Mouse (Mus musculus): ENCODE results near the gene 4933430I17Rik. TPM values are rescaled to one million over a fixed set of nuclear protein-coding genes. Genes with fewer than 3 reads are reported as not detected.

4933430I17Rik gene
- polyA plus RNA-seq, 1 experiment from 2014 or later: 0.21 TPM

DNA sequence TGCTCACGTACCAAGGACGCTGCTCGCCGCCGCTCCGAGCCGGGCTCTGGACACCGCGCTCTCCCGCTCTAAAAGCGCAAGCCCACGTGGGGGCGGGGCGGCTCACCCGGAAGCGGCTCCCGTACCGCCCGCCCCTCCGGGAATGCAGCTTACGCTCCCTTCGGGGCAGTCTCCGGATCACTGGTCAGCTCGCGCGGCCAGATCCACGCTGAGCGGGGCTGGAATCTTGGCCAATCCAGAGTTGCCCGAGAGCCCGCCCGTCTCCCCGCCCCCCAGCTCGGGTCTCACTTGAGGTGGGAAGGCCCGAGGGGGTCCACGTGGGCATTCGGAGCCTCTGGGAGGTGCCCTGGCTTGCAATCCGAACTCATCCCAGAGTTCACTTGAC is 5.3 kb upstream of the 4933430I17Rik start, which contains the start of gene Alad:
Alad (minus strand) TSS at position 70 of the 385 bp plus-strand sequence.
- peak; percentile 65 for ATAC-seq
- Histone ChIP-seq H3K4me2 (peak within 1 kb of the TSS; percentile 89), H3K4me3 (peak within 1 kb of the TSS; percentile 74), H3K4me1 (peaks cover 84% of the 10 kb centered on the region), H3K36me3 (peaks cover 33% of the 10 kb centered on the region), H3K9ac (peak within 1 kb of the TSS; percentile 94), H3K9me3 (replicated peaks) (no peaks in the 10 kb centered on the region), H3K27ac (peak within 1 kb of the TSS; percentile 99), H3K27me3 (replicated peaks) (no peaks in the 10 kb centered on the region)
- under 1% methylated on average over 37 of the region's 37 CpGs for WGBS (ENCODE audit: insufficient replicate concordance)

DNA sequence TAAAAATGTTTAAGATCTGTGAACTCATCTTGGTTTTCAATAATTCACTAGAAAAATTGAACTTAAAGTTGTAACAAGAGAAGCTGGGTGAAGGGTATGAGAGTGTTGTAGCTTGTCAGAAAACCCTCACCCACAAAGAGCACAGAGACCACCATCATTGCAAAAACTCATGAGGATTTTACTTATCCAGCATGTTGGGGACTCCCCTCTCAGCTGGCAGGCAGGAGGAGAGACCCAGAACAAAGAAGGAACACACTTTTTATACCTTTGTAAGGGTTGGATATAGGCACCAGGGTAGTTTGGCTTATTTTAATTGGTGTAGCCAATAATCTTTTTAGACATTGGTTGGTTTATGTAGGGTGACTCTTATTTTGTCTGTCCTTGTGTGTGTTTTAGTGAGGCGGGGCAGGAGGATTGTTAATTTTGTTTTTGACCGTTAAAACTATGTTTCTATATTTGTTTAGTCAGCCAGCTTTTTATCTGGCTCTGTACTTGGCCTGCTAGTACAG is 4.2 kb upstream of the 4933430I17Rik start:
- ATAC-seq: no peak
- H3K4me1 ChIP-seq: peaks cover 78% of the 10 kb centered on the region

DNA sequence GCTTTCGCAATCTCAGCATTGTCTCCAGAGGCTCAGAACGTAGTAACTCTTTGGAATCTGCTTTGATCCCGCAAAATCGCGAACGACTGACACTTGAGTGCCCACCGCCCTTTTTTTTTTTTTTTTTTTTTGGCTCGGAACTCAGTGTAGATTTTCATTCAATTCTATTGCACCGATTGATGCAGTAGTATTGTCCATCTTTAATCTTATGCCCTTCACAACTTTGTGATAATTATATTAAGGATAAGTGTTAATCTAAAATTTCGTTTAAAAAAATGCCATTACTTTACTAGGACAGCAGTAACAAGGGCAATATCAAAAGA is 281 bp downstream of the 4933430I17Rik start:
- H3K9me3 ChIP-seq (replicated peaks): no peaks in the 10 kb centered on the region
- WGBS (ENCODE audit: insufficient replicate concordance): 2% methylated on average over 10 of the region's 10 CpGs
- ATAC-seq: no peak
- peaks cover 51% of the 10 kb centered on the region for H3K4me1 ChIP-seq
- peak overlapping the region; percentile 80 for H3K4me2 ChIP-seq
- no peak overlapping the region; the same call in 1 of the 2 replicates for H3K27ac ChIP-seq
- H3K27me3 ChIP-seq (replicated peaks): no peaks in the 10 kb centered on the region; the same call in 1 of the 2 replicates
- H3K36me3 ChIP-seq: peaks cover 21% of the 10 kb centered on the region
- H3K4me3 ChIP-seq: peak overlapping the region; percentile 96
- no peak overlapping the region for H3K9ac ChIP-seq

More for the DNA sequence above, 4.2 kb upstream of the 4933430I17Rik start:
- peak overlapping the region; percentile 99 for H3K27ac ChIP-seq
- peaks cover 22% of the 10 kb centered on the region for H3K36me3 ChIP-seq
- 65% methylated on average over 2 of the region's 2 CpGs for WGBS (ENCODE audit: insufficient replicate concordance)
- peak overlapping the region; percentile 94 for H3K9ac ChIP-seq
- no peaks in the 10 kb centered on the region for H3K9me3 ChIP-seq (replicated peaks)
- H3K27me3 ChIP-seq (replicated peaks): no peaks in the 10 kb centered on the region
- peak overlapping the region; percentile 74 for H3K4me3 ChIP-seq
- H3K4me2 ChIP-seq: peak overlapping the region; percentile 89

DNA sequence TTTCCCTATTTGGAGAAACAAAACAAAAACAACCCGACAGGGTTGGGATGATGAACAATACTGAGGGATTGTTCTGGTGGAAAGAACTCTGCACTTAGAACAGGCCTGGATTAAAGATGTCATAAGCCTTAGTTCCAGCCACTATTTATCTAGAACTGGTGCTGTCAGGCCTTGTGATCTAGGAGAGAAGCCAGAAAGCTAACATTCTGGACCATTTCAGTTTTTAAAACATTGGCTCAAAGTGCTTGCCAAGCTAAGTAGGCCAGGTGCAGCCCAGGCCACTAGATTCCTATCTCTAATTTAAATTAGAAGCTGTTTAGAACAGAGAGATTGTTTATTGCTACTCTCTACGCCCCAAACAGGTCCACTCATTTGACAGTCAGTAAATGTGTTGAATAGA is 1.1 kb downstream of the 4933430I17Rik start:
- Histone ChIP-seq H3K27ac (no peak overlapping the region), H3K4me2 (no peak overlapping the region), H3K4me3 (no peak overlapping the region), H3K9ac (no peak overlapping the region), H3K36me3 (peaks cover 21% of the 10 kb centered on the region), H3K9me3 (replicated peaks) (no peaks in the 10 kb centered on the region), H3K27me3 (replicated peaks) (no peaks in the 10 kb centered on the region; the same call in 1 of the 2 replicates), H3K4me1 (peaks cover 52% of the 10 kb centered on the region)
- no peak for ATAC-seq
- 40% methylated on average over 2 of the region's 2 CpGs for WGBS (ENCODE audit: insufficient replicate concordance)

DNA sequence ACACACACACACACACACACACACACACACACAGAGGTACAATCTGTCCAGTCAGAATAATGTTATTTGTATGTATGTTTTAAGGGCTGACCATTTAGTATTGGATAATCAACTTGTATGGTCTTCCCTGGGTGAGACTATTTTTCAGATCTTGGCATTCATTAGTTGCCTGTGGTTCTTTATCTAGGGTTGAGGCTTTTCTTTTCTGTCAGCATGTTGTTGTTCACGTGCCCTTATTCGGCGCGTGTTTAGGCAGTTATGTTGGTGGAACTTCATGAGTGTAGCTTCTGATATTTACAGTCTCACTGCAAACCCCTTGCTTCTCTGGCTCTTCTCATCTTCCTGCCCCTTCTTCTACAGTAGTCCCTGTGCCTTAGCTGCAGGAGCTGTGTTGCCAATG is 2.5 kb downstream of the 4933430I17Rik start:
- peaks cover 43% of the 10 kb centered on the region for H3K4me1 ChIP-seq
- 58% methylated on average over 4 of the region's 4 CpGs for WGBS (ENCODE audit: insufficient replicate concordance)
- H3K4me2 ChIP-seq: no peak overlapping the region
- H3K9me3 ChIP-seq (replicated peaks): no peaks in the 10 kb centered on the region
- H3K27me3 ChIP-seq (replicated peaks): no peaks in the 10 kb centered on the region; the same call in 1 of the 2 replicates
- no peak overlapping the region for H3K9ac ChIP-seq
- ATAC-seq: no peak
- H3K4me3 ChIP-seq: no peak overlapping the region
- H3K27ac ChIP-seq: no peak overlapping the region
- H3K36me3 ChIP-seq: peaks cover 14% of the 10 kb centered on the region

DNA sequence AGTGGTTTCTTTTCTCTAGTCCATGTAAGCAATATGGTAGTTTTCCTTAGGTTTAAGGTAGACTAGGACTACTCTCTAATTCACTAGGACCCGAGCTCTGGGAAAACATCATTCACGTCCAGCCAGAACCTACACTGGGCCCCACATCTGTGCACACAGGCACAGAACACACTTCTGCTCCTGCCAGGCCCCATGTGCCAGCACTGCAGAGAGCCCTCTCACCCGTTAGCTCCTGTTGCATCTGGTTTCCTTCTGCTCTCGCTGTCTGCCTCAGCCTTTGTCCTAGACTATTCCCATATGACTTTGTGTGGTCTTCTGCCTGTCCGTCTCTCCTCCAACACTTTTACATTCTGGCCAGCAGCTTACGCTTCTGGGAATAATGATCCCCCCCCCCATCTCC is 8.6 kb downstream of the 4933430I17Rik start:
- Histone ChIP-seq H3K27ac (no peak overlapping the region), H3K4me3 (no peak overlapping the region)
- WGBS (ENCODE audit: insufficient replicate concordance): 72% methylated on average over 6 of the region's 6 CpGs

DNA sequence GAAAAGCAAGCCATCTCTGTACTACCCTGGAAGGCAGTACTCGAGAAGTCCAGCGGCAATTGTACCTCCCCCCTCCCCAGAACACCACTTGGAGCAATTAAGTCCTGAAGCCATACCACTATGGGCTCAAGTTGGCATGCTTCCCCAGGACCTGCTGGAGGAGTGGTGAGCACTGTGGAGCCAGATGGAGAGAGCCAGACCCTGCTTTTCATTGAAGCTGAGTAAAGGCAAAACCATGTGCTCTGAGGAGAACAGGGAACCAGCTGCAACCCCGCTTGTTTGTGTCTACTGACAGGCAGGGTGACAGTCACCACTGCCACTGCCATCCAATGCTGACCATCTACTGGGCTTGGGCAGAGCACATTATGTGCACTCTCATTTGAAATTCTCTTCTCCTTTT is 16.6 kb downstream of the 4933430I17Rik start:
- no peaks in the 10 kb centered on the region for H3K36me3 ChIP-seq
- no peaks in the 10 kb centered on the region for H3K9me3 ChIP-seq (replicated peaks)
- WGBS (ENCODE audit: insufficient replicate concordance): 71% methylated on average over 3 of the region's 3 CpGs
- no peak for ATAC-seq
- no peak overlapping the region for H3K4me2 ChIP-seq
- H3K4me3 ChIP-seq: no peak overlapping the region
- no peak overlapping the region for H3K27ac ChIP-seq
- H3K9ac ChIP-seq: no peak overlapping the region
- H3K27me3 ChIP-seq (replicated peaks): no peaks in the 10 kb centered on the region
- H3K4me1 ChIP-seq: no peaks in the 10 kb centered on the region

More for the DNA sequence above, 8.6 kb downstream of the 4933430I17Rik start:
- Histone ChIP-seq H3K27me3 (replicated peaks) (no peaks in the 10 kb centered on the region; the same call in 1 of the 2 replicates), H3K36me3 (no peaks in the 10 kb centered on the region), H3K9me3 (replicated peaks) (no peaks in the 10 kb centered on the region), H3K9ac (no peak overlapping the region), H3K4me2 (no peak overlapping the region), H3K4me1 (peaks cover 15% of the 10 kb centered on the region)
- no peak for ATAC-seq

DNA sequence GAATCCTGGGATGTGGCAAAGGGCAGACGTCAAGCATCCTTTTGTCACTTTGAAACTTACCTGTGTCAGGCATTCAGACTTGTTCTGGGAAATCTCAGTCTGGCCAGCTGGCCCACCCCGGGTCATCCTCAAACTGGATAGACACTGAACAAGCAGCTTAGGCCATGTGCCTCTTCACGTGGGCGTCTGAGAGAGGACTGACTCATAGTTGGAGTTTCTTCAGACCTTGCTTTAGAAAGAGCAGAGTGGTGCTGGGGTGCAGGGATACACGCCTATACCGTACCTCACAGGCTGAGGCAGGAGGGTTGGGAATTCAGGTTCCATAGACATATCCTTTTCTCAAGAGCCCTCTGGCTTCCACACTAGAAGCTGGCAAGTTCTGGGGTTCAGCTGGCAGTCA is 18.6 kb downstream of the 4933430I17Rik start:
- no peaks in the 10 kb centered on the region for H3K27me3 ChIP-seq (replicated peaks)
- H3K4me1 ChIP-seq: no peaks in the 10 kb centered on the region
- no peak for ATAC-seq
- H3K9me3 ChIP-seq (replicated peaks): no peaks in the 10 kb centered on the region
- no peak overlapping the region for H3K9ac ChIP-seq
- H3K27ac ChIP-seq: no peak overlapping the region
- H3K4me2 ChIP-seq: no peak overlapping the region
- H3K36me3 ChIP-seq: no peaks in the 10 kb centered on the region
- WGBS (ENCODE audit: insufficient replicate concordance): 69% methylated on average over 6 of the region's 6 CpGs
- H3K4me3 ChIP-seq: no peak overlapping the region

DNA sequence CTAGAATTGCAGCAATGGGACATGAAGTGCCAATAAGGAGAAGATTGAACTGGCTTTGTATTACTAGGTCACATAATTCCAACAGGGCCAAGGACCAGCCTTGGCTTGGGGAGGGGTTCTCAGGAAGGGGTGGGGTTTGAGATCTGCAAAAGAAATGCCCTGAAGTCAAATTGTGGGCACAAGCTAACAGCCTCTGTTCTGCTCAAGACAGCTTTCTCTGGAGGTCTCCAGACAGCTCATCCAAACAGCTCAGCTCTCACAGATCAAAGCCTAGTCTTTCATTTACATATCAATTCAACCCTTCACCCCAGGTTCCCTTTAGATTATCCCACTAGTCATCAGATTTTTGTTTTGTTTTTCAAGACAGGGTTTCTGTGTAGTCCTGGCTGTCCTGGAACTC is 19.6 kb downstream of the 4933430I17Rik start:
- no peaks in the 10 kb centered on the region for H3K4me1 ChIP-seq
- H3K36me3 ChIP-seq: no peaks in the 10 kb centered on the region
- no peaks in the 10 kb centered on the region for H3K9me3 ChIP-seq (replicated peaks)
- H3K4me3 ChIP-seq: no peak overlapping the region
- H3K27ac ChIP-seq: no peak overlapping the region
- no peak overlapping the region for H3K9ac ChIP-seq
- no peak overlapping the region for H3K4me2 ChIP-seq
- ATAC-seq: no peak
- no peaks in the 10 kb centered on the region for H3K27me3 ChIP-seq (replicated peaks)

DNA sequence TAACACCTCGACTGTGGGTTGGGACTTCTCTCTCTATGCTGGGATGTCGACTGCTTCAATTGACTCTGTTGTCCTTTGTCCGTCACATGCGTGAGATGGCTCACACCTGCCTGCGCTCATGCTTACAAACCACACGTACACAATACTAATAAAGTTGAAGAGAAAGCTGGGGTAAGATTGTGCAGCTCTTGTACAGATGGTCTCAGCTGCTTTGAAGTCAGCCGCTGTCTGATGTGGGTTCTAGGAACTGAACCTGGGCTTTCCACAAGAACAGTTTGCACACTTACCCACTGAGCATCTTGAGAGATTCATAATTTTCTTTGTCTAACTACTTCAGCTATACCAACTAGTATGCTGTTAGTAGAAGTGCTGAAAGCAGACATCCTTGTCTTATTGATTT is 26.8 kb downstream of the 4933430I17Rik start:
- ATAC-seq: no peak
- Histone ChIP-seq H3K4me3 (no peak overlapping the region), H3K9me3 (replicated peaks) (no peaks in the 10 kb centered on the region), H3K36me3 (no peaks in the 10 kb centered on the region), H3K4me2 (no peak overlapping the region), H3K27ac (no peak overlapping the region), H3K27me3 (replicated peaks) (peaks cover 13% of the 10 kb centered on the region), H3K4me1 (no peaks in the 10 kb centered on the region), H3K9ac (no peak overlapping the region)
- 72% methylated on average over 7 of the region's 7 CpGs for WGBS (ENCODE audit: insufficient replicate concordance)

DNA sequence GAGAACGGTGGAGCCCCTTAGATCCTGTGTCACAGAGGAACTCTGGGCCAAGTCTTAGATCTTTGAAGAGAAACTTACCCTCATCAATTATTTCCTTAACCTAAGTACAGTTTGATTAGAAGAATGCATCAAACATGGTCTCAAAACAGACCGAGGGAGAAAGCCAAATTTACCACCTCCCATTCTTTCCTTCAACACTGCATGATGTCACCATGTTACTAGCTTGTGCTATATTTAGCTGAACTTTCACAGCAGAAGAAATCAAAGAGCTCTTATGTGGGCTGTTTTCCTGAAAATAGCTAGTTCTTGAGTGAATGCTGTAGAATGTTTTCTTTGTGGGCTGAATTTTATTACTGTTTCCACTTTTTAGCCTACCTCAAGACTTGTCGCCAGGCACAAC is 32.3 kb downstream of the 4933430I17Rik start:
- ATAC-seq: no peak
- Histone ChIP-seq H3K9me3 (replicated peaks) (no peaks in the 10 kb centered on the region), H3K4me1 (no peaks in the 10 kb centered on the region), H3K4me2 (no peak overlapping the region), H3K9ac (no peak overlapping the region), H3K27ac (no peak overlapping the region), H3K36me3 (no peaks in the 10 kb centered on the region), H3K4me3 (no peak overlapping the region), H3K27me3 (replicated peaks) (no peaks in the 10 kb centered on the region)
- WGBS (ENCODE audit: insufficient replicate concordance): 48% methylated on average over 3 of the region's 3 CpGs

DNA sequence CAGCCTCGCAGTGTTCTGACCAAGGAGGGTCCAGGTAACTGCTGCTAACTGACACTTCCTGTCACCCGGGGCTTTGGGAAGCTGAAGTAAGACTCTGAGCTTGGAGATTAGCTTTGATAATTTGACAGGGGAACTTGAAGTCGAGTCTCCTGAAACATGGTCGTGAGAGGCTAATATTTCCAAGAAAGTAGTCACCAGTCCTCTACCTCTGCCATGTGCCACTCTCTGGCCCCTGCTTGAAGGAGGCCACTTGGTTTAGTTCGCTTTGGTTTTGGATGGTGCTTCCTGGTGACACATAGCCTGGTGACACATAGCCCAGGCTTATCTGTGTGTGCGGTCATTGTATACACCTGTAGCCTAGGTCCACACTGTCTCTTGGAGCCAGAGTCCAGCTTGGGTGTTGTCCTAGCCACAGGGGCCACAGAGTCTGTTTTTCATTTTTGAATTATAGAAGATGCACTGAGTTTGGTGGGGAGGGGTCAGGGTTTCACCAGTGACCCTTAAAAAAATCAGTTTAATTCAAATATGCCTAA is 34.7 kb downstream of the 4933430I17Rik start, which contains the start of gene Rgs3:
Rgs3 (plus strand) TSS at position 51 of the 533 bp plus-strand sequence.
- H3K36me3 ChIP-seq: no peaks in the 10 kb centered on the region
- ATAC-seq: no peak
- no peaks in the 10 kb centered on the region for H3K9me3 ChIP-seq (replicated peaks)
- H3K27me3 ChIP-seq (replicated peaks): no peaks in the 10 kb centered on the region
- H3K9ac ChIP-seq: no peak within 1 kb of the TSS
- no peak within 1 kb of the TSS for H3K4me3 ChIP-seq
- 27% methylated on average over 6 of the region's 6 CpGs for WGBS (ENCODE audit: insufficient replicate concordance)
- no peak within 1 kb of the TSS for H3K4me2 ChIP-seq
- no peak within 1 kb of the TSS for H3K27ac ChIP-seq
- no peaks in the 10 kb centered on the region for H3K4me1 ChIP-seq
